Mouse (Mus musculus) liver, embryonic 11.5 days (tissue): Measurements from ENCODE around the gene Birc5. TPM values are rescaled to one million over a fixed set of nuclear protein-coding genes. Genes with fewer than 3 reads are reported as not detected.

Source experiments
- ATAC-seq: fragments of 200-750 bp; cut with Nextera tagmentation; replicated peaks from 2 replicates; pipeline ENCODE4 v1.8.0; 2017; ENCODE audit warnings: moderate number of reproducible peaks, mild to moderate bottlenecking, moderate TSS enrichment, moderate library complexity; ENCODE audit not compliant: low FRiP score
- DNase-seq: peaks from one replicate; pipeline ENCODE4 v3.0.0-alpha.2; 2017; ENCODE audit warnings: low spot score
- H3K27ac ChIP-seq: fragments of 300-500 bp; sonication (generic); 2 replicates; pipeline ENCODE4 v1.5.1; 2014; ENCODE audit warnings: mild to moderate bottlenecking, low read depth, low read length, control low read depth
- H3K27me3 ChIP-seq: fragments of 300-500 bp; sonication (generic); replicated peaks from 2 replicates; pipeline ENCODE4 v1.6.1; 2014; ENCODE audit warnings: low read length, mixed read lengths; ENCODE audit not compliant: control insufficient read depth, insufficient read depth
- H3K36me3 ChIP-seq: fragments of 300-500 bp; sonication (generic); 2 replicates; pipeline ENCODE4 v1.6.1; 2014; ENCODE audit warnings: mild to moderate bottlenecking, low read length, moderate library complexity, mixed read lengths; ENCODE audit not compliant: control insufficient read depth, insufficient read depth
- H3K4me1 ChIP-seq: fragments of 300-500 bp; sonication (generic); replicated peaks from 2 replicates; pipeline ENCODE4 v1.6.1; 2014; ENCODE audit warnings: low read length, mixed read lengths; ENCODE audit not compliant: control insufficient read depth, insufficient read depth
- H3K4me2 ChIP-seq: fragments of 300-500 bp; sonication (generic); 2 replicates; pipeline ENCODE4 v1.6.1; 2014; ENCODE audit warnings: mild to moderate bottlenecking, control low read depth, moderate library complexity
- H3K4me3 ChIP-seq: fragments of 300-500 bp; sonication (generic); 2 replicates; pipeline ENCODE4 v1.5.1; 2014; ENCODE audit warnings: low read depth, low read length, control low read depth
- H3K9ac ChIP-seq: fragments of 300-500 bp; sonication (generic); 2 replicates; pipeline ENCODE4 v1.6.1; 2014; ENCODE audit warnings: low read depth, low read length, control low read depth
- H3K9me3 ChIP-seq: fragments of 300-500 bp; sonication (generic); 2 replicates; pipeline ENCODE4 v1.6.1; 2016; ENCODE audit warnings: low read length, inconsistent platforms, mixed read lengths; ENCODE audit not compliant: control insufficient read depth
- WGBS: fragments of 180-500 bp; shearing (Covaris S2); extraction: QIAGEN DNeasy Blood & Tissue Kit; methylation state at CpG from one replicate; pipeline ENCODE4 v1.1.7; 2014; 5-methylcytosine and 5-hydroxymethylcytosine counted together
- polyA plus RNA-seq: library from polyadenylated mRNA; unstranded; fragments of >200 nt; fragmentation: Nextera tagmentation; extraction: Ambion mirVana; gene quantifications from 2 replicates; pipeline ENCODE4 v1.2.1, GENCODE M21; 2014

The Birc5 gene
- polyA plus RNA-seq, 1 experiment from 2014 or later: 440 TPM

DNA sequence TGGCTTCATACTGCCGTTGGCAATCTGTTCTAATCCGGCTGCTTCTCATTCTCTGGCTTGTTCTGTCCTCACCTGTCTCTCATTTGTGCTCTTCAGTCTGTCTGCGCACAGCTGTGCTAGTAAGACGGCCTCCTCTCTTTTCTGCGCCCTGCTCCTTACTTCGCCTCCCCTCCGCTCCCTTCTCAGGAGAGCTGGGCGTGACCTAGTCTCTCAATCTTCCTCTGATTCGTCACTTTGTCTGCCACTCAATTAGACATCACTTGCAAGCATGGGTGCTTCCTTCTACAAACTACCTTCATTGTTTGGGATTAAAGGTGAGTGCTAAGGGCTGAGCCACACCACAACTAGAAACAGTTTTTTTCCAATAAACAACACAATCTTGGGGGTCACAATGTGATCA lies 5.2 kb downstream of the Birc5 start:
- Histone ChIP-seq H3K9me3 (no peaks in the 10 kb centered on the region), H3K27me3 (peaks cover 8% of the 10 kb centered on the region), H3K4me3 (no peak overlapping the region), H3K9ac (no peak overlapping the region), H3K36me3 (peaks cover 51% of the 10 kb centered on the region), H3K27ac (no peak overlapping the region), H3K4me1 (peaks cover 5% of the 10 kb centered on the region), H3K4me2 (no peak overlapping the region)
- DNase-seq (no peak), ATAC-seq (no peak)
- 92% methylated on average over 9 of the region's 9 CpGs for WGBS

DNA sequence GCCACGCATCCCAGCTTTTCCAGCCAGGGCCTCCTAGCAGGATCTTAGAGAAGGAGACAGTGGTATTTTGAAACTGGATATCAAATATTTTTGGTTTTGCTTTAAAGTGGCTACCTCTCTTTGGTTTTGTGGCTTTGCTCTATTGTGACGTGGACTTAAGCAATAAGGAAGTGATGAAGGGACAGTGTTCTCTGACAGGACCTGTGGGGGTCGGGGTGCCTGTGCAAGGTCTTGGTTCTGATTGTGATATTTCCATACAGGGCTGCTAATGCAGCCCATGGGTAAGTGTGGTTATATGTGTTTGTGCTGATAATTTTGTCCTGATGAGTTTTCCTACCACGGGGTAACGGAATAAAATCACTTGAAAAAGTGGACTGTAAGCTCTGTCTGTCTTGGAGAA lies 6.3 kb downstream of the Birc5 start:
- 92% methylated on average over 5 of the region's 5 CpGs for WGBS
- no peak overlapping the region for H3K4me3 ChIP-seq
- H3K4me1 ChIP-seq: peaks cover 7% of the 10 kb centered on the region
- H3K36me3 ChIP-seq: peaks cover 51% of the 10 kb centered on the region
- no peak overlapping the region for H3K9ac ChIP-seq
- DNase-seq (no peak), ATAC-seq (no peak)
- no peaks in the 10 kb centered on the region for H3K9me3 ChIP-seq
- no peak overlapping the region for H3K27ac ChIP-seq
- H3K4me2 ChIP-seq: no peak overlapping the region
- peaks cover 19% of the 10 kb centered on the region for H3K27me3 ChIP-seq

DNA sequence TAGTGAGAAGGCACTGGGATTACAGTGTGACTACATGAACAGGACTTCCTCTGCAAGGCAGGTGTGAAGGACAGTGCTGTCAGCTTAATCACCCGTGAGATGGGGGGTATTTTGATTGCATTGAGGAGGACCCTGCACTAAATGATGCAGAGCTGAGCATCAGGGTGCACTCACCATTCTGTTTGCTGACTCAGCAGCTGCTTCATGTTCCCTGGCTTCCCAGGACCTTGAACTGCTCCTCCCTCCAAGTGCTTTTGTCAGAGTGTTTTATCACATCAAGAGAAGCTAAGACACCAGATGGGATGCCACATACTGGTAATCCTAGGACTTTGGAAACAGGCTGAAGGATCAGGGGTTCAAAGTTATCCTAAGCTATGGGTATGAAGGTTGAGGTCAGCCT lies 6.9 kb downstream of the Birc5 start:
- Histone ChIP-seq H3K27me3 (peaks cover 25% of the 10 kb centered on the region), H3K9ac (no peak overlapping the region), H3K4me2 (no peak overlapping the region), H3K4me1 (peaks cover 8% of the 10 kb centered on the region), H3K4me3 (no peak overlapping the region), H3K27ac (no peak overlapping the region), H3K9me3 (no peaks in the 10 kb centered on the region), H3K36me3 (peaks cover 51% of the 10 kb centered on the region)
- WGBS: 87% methylated on average over 1 of the region's 1 CpGs
- no peak for ATAC-seq
- DNase-seq: no peak

DNA sequence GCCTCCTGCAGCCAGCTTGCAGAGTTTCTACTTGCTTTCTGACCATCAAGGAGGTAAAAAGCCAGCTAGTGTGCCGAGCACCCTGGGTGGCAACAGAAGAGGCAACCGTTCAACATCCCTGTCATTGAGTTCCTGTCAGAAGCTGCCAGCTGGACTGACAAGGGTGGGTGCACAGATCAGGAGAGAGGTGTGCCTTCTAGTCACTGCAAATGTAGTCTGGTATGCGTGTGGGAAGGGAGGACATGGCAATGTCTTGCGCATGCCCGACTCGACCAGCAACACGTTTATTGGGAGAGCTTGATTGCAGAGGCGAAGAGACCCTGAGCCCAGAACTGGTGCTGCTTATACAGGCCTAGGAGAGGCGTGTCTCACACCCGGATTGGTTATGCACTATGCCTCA lies 8.4 kb downstream of the Birc5 start:
- Histone ChIP-seq H3K36me3 (peaks cover 44% of the 10 kb centered on the region), H3K27me3 (peaks cover 39% of the 10 kb centered on the region), H3K4me2 (no peak overlapping the region), H3K4me3 (no peak overlapping the region), H3K27ac (no peak overlapping the region), H3K4me1 (peaks cover 8% of the 10 kb centered on the region), H3K9me3 (no peaks in the 10 kb centered on the region), H3K9ac (no peak overlapping the region)
- 0 out of 2 replicates have a peak, but pooled peaks have one; percentile 18 for ATAC-seq
- 87% methylated on average over 10 of the region's 10 CpGs for WGBS
- DNase-seq: no peak

DNA sequence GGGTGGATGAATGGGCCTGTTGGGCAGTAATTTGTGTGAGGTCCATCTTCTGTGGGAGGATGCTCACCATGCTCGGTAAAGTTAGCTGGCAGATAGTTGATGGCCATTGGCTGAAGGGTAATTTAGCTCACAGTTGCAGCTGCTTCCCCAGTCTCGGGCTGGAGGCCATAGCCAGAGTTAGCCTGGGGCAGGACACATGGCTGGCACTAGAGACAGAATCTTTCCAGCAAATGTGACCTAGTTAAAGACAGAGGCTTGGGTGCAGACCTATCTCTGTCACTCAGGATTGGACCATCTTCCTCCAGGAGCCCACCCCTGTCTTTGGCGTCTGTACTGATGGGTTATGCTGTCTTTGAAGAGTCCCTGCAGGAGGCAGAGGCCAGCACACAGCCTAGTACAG lies 9.3 kb downstream of the Birc5 start:
- H3K4me2 ChIP-seq: no peak overlapping the region
- H3K36me3 ChIP-seq: peaks cover 34% of the 10 kb centered on the region
- peak; percentile 25; the same call in 1 of the 2 replicates for ATAC-seq
- no peak for DNase-seq
- H3K9me3 ChIP-seq: no peaks in the 10 kb centered on the region
- H3K4me1 ChIP-seq: peaks cover 8% of the 10 kb centered on the region
- no peak overlapping the region for H3K9ac ChIP-seq
- H3K27me3 ChIP-seq: peaks cover 47% of the 10 kb centered on the region
- 58% methylated on average over 3 of the region's 3 CpGs for WGBS
- no peak overlapping the region for H3K27ac ChIP-seq
- H3K4me3 ChIP-seq: no peak overlapping the region

DNA sequence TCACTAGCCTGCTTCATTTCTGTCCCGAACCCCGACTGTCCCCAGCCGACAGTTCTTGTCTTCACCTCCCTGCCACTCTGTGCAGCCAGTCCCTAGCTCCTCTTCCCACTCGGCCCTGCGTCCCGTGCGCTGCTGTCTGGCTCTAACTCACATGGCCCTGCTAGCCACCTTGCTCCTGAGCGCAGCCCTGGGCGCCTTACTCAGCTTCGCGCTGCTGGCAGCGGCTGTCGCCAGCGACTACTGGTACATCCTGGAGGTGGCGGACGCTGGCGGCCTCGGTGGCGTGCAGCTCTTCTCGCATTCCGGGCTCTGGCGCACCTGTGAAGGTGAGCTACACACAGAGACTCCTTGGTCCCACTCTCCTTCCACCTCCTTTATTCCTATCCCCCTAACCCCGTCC lies 11.6 kb downstream of the Birc5 start, which contains the start of gene Tmem235:
Gene Tmem235 (plus strand): TSS at position 152 of the 400 bp plus-strand sequence.
- DNase-seq (no peak), ATAC-seq (no peak)
- Histone ChIP-seq H3K9me3 (no peaks in the 10 kb centered on the region), H3K36me3 (peaks cover 20% of the 10 kb centered on the region), H3K4me1 (peaks cover 8% of the 10 kb centered on the region), H3K27me3 (peaks cover 54% of the 10 kb centered on the region), H3K27ac (no peak within 1 kb of the TSS), H3K4me3 (no peak within 1 kb of the TSS), H3K9ac (no peak within 1 kb of the TSS; the same call in 1 of the 2 replicates), H3K4me2 (peak within 1 kb of the TSS; percentile 12; the same call in 1 of the 2 replicates)
- WGBS: 6% methylated on average over 23 of the region's 23 CpGs

DNA sequence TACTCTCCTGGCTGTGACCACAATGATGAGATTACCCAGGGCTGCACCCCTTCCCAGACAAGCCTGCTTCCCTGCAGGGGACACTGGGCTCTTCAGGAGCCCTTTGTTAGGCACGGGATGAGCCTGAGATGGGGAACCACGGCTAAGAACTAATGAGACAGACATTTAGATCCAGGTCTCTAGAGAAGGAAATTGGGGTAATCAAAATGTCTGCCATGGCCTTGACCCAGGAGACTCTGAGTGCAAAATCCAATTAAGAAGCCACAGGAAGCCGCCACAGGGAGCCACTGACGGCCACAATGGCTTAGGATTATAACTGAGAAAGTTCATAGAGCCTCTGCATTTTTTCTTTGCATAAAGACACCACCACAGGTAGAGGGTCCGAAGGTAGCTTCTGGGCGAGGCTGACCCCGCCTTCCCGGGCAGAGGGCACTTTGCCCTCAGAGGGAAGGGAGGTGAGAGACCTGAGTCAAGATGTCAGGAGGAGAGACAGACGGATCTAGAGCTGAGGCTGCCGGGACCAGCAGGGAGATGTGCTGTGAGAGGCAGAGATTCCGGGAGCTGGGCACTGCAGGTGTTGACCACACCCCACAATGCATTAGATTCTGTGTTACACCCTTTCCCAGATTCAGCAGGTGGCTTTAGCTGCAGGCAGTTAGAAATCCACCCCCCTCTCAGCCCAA lies 14.3 kb downstream of the Birc5 start:
- Histone ChIP-seq H3K27ac (no peak overlapping the region), H3K27me3 (peaks cover 56% of the 10 kb centered on the region), H3K36me3 (no peaks in the 10 kb centered on the region), H3K4me1 (peaks cover 8% of the 10 kb centered on the region), H3K9me3 (no peaks in the 10 kb centered on the region), H3K9ac (0 out of 2 replicates have a peak overlapping the region, but pooled peaks have one; percentile 14), H3K4me2 (no peak overlapping the region), H3K4me3 (no peak overlapping the region)
- 33% methylated on average over 11 of the region's 11 CpGs for WGBS
- DNase-seq (no peak), ATAC-seq (no peak)

DNA sequence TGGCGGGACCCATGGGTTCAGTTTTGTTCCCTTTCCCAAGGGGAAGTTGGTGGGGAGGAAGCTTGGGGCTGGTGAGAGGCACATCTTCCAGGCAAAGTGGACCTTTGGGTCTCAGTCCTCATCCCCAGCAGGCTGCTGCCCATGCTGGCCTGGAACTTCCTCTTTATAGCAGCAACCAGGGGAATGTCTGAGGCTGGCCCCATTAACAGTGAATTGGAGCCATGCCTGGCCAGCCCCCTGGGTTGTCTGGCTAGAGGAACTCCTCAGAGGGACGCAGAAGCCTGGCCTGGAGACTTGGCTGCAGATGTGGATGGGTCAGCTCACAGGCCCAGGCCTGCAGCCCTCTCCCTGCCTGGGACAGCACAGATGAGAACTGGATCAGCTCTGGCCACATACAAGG lies 15.8 kb downstream of the Birc5 start:
- H3K9ac ChIP-seq: no peak overlapping the region
- H3K27me3 ChIP-seq: peaks cover 43% of the 10 kb centered on the region
- H3K36me3 ChIP-seq: no peaks in the 10 kb centered on the region
- H3K9me3 ChIP-seq: no peaks in the 10 kb centered on the region
- 53% methylated on average over 2 of the region's 2 CpGs for WGBS
- no peak overlapping the region for H3K27ac ChIP-seq
- DNase-seq: no peak
- no peak overlapping the region for H3K4me3 ChIP-seq
- peaks cover 6% of the 10 kb centered on the region for H3K4me1 ChIP-seq
- ATAC-seq: no peak
- H3K4me2 ChIP-seq: no peak overlapping the region

DNA sequence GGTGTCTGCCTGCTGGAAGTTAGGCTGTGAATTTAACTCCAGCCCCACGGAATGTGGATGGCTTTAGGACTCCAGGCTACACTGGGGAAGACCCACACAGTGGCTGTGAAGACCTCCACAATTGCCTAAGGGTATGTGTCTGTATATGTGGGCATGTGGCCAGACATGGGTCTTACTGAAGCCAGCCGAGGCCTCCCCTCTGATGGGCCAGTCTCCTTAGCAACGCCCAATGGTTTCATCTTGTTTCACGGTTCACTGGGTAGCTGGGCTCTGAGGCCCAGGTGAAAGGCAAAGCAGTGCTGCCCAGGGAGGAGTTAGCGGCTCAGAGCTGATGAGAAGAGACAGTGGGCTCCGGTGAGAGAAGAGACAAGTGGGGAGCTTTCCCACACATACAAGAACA lies 16.9 kb downstream of the Birc5 start:
- Histone ChIP-seq H3K27ac (no peak overlapping the region), H3K27me3 (peaks cover 31% of the 10 kb centered on the region), H3K4me3 (no peak overlapping the region), H3K4me2 (no peak overlapping the region), H3K9ac (no peak overlapping the region), H3K4me1 (no peaks in the 10 kb centered on the region; the same call in 1 of the 2 replicates), H3K9me3 (no peaks in the 10 kb centered on the region), H3K36me3 (no peaks in the 10 kb centered on the region)
- DNase-seq (no peak), ATAC-seq (no peak)
- 64% methylated on average over 6 of the region's 6 CpGs for WGBS
